Mouse (Mus musculus): ENCODE measurements around the gene Chl1.
A peak's percentile ranks its signal among the peaks of the same experiment; 100 is the strongest.

The Chl1 gene

GRCm38 (mm10) chr6:103543753-103544152, 33.4 kb downstream of the Chl1 start:
- no peak for DNase-seq

GRCm38 (mm10) chr6:103546314-103546713, 35.9 kb downstream of the Chl1 start:
- DNase-seq, result no peak

GRCm38 (mm10) chr6:103549929-103550328, 39.5 kb downstream of the Chl1 start:
- DNase-seq, result no peak

GRCm38 (mm10) chr6:103558037-103558893, 47.9 kb downstream of the Chl1 start:
- DNase-seq, result no peak

DNA sequence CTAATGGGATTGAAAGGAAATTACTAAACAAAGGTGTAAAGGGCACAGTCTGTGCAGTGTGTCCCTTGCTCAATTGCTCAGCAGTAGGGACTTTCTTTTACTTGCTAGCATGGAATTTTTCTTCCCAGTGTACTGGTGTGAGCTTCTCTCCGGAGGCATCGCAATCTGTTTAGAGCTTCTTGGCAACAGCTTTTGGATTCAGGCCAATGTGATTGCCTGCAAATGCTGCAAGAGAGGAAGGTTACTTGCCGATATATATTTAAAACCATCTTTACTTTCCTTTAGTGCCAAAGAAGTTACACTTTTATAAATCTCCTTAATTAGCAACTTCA, 48.5 kb downstream of the Chl1 start:
- peak; percentile 33 for DNase-seq

DNA sequence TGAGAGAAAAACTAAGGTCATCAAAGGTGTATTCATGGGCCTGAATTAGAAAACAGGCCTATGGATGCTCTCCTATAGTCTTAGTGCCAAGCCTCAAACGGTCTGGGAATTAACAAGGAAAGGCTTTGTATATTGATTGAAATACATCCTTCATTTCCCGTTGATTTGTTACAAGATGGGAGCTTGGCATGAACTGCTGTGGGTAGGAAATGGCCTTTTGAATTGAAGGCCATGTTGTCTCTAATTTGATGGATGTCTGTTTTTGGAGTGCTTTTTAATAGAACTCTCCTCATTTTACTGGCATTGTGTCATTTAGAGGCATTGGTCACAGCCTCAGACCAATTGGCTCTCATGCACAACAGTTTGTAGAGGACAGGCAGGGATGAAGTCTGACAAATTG, 49.0 kb downstream of the Chl1 start:
- no peak for DNase-seq

DNA sequence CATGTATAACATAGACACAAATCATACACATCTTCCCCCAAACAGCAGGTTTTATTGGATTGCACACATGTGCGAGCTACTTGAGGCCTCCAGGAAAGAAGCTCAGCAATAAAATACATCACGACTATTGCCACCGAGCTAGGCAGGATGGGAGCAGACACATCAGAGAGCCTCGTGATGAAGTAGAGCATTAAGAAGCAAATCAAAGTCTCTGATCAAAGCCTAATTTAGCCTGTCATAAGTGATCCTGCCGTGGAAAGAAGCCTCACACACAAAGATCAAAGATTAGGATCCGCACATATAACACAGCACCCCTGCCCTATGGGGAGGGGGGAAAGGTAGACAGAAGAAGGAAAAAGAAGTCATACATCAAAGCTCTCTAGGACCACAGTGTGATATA, 54.4 kb downstream of the Chl1 start:
- DNase-seq, result no peak

DNA sequence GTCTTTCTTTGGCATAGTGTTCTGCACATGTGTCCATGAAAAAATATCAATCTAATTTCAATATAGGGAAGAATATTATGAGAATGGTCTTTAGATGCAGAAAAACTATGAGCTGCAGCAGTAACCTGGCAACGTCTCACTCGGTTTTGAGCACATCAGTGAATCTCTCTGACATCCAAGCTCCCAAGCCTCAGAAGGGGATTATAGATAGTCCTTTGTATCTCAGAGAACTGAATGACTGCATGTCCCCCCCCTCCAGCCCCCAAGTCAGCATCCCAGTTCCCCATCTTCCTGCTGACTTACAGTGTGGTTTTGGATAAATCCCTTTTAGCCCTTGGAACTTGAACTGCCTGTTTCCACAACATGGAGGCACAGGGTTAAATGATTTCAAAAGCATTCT, 56.9 kb downstream of the Chl1 start:
- DNase-seq, result no peak

GRCm38 (mm10) chr6:103572659-103573058, 62.3 kb downstream of the Chl1 start:
- DNase-seq, result no peak

DNA sequence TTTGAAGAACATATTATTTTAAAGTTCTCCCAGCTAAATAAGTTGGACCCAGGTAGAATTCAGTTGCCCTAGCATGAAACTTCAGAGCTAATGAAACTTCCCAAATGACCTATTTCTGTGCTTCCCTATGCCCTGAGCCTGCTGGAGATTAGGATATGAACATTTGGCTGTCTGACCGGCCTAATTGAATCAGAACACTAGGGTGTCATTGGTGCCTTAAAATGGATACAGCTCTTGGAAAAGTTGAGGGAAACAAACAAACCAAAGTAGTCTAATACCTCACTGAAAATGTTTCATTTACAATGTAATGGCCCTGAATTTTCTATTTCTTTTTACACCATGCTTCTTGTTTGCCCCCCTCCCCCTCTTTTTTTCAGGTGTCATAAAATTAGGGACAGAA, 73.8 kb downstream of the Chl1 start:
- DNase-seq, result no peak

DNA sequence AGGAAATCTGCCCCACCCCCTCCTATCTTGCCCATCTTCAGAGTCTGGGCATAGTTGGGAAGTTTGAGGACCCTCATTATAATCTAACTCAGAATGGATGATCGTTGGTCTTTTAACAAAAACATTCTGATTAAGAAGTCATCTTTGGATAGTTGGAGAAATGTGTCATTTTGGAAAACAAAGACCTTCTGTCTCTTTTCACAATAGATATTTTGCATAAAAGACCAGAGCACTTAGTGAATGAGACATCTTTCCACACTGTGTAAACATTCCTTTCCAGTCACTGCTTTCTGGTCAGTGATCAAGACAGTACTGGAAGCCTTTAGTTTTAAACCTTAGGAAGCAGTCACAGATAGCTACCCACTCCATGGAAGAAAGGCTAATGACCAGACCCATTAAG, 75.3 kb downstream of the Chl1 start:
- DNase-seq, result no peak

DNA sequence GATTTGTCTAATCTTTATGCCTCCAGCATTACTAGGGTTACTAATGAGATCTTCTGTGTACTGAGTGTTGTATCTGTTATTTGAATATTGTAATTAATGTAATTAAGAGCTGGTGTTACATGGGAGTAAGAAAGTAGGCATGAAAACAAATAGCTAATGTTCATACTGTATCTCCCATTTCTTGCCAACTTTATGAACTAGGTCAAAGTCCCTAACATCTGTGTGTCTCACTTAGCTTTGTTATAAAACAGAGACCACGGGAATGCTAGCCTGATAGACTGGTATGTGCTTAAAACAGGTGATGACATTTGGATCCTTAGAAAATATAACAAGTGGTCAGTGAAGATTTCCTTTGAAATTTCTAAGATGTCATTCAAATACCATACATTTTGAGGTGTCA, 75.7 kb downstream of the Chl1 start:
- no peak for DNase-seq

- no peak for DNase-seq
These were observed 91.7 kb downstream of the Chl1 start for GRCm38 (mm10) chr6:103602070-103602469.

GRCm38 (mm10) chr6:103610656-103611055, 100.3 kb downstream of the Chl1 start:
- no peak for DNase-seq

DNA sequence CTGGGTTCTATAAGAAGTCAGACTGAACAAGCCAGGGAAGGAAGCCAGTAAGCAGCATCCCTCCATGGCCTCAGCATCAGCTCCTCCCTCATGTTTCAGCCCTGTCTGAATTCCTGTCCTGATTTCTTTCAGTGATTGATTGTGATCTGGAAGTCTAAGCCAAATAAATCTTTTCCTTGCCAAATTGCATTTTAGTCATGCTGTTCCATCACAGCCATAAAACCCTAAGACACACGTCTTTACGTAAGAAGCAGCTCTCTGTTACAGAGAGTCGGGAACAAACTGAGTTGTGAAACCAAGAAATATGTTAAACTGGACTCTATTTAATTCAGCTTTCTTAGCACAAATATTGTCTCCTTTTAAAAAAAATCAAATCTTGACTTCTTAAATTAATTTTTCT, 102.2 kb downstream of the Chl1 start:
- DNase-seq, result no peak

DNA sequence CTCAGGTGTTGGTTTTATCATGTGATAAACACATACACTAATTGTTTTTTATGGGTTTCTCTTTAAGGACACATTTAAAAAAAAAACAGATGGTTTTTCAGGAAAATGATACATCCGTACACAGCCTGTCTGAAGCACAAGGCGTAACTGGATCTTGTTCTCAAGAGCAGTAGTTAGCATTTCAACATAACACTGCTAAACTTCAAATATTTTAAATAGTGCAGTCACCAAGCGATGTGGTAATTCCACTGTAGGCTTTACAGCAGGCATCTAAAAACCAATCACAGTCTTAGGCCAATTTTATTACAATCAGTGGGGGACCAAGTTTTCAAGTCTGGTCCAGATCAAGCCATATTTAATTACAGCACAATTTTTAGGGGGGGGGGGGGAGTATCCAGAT, 103.3 kb downstream of the Chl1 start:
- no peak for DNase-seq

DNA sequence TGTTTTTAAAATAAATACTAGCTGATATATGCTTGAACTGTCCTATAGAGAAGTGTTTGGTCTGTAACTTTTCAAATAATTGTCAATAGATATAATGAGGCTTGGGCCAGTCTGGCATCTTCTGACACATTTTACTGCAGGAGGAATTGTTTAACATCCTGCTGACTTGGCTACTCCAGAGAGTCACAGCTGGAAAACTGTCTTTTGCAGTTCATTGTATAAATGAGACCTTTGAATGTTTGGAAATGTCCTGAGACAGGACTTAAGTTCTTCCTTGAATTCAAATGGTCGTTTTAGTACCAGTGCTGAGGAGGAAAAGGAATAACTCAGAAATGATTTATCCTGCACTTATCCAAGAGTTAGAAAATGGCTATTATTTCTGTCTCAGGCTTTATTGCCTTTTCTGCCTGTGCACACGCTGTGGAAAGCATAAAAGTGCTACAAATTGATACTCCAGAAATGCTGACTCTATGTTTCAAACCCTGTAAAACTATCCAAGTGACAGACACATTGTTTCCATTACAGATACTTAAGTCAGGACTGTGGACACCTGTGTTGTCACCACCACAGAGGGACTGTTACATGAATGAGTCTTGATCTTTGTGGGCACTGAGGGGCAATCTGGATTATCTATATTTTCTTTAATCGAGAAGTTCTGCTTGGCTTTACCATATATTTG, 105.7 kb downstream of the Chl1 start:
- DNase-seq, result no peak

DNA sequence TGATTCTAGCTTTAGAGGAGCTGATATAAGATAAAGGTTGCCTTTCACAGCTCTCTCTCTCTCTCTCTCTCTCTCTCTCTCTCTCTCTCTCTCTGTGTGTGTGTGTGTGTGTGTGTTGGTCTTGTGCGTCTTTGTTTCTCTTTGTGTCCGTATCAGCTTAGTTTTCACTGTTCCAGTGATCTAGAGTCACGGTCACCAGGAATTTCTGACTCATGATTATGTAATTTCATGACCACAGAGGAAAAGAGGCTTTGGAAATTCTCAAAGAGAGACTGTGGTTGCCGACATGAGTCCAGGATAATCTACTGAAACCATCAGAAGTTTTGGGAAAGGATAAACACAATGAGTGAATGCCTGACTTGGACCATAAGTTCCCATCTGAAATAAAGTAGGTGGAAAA, 110.5 kb downstream of the Chl1 start:
- no peak for DNase-seq

- no peak for DNase-seq
These were observed 111.8 kb downstream of the Chl1 start for GRCm38 (mm10) chr6:103622117-103622713.

- DNase-seq, result no peak
These were observed 122.5 kb downstream of the Chl1 start for GRCm38 (mm10) chr6:103632856-103633255.

GRCm38 (mm10) chr6:103656778-103657177, 146.4 kb downstream of the Chl1 start:
- no peak for DNase-seq

DNA sequence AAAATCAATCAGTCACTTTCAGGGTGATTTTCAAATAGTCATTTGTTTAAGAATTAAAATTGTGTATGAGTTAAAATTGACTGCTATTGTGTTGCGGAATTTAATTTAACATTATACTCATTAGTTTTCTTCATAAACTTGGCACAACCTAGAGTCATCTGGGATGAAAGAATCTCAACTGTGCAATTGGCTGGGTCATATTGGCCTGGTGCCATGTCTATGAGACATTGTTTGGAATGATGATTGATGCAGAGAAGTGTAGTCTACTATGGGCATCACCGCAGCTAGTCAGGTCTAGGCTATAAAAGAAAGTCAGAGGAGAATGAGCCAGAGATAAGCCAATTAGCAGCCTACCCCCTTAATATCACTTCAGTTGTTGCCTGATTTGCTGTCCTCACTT, 148.8 kb downstream of the Chl1 start:
- no peak for DNase-seq

DNA sequence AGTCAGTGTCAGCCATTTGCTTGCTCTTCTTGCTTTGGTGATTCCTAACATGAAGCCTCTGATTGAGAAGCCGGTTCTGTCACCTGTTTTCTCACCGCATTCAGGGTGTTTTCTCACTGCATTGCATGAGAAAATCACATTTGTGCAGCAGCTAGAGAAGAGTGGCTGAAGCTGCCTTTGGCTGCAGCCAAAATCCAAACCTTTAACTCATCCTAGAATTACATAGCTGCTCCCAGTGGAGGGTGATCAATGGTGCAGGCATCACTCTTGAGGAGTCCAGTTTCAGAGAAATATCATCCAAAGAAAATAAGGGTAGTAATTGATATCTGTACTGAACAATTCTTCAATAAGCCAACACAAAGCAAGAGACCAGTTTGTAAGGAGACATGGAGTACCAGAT, 154.8 kb downstream of the Chl1 start:
- DNase-seq, result no peak

GRCm38 (mm10) chr6:103665677-103666316, 155.4 kb downstream of the Chl1 start:
- DNase-seq, result no peak

Measured in right cerebral cortex, postnatal 4 days (tissue).